Mouse (Mus musculus) limb, embryonic 14.5 days (tissue): ENCODE measurements around the gene Ezh1. TPM values are rescaled to one million over a fixed set of nuclear protein-coding genes. Genes with fewer than 3 reads are reported as not detected.

Experiments used
- ATAC-seq: fragments of 200-750 bp; cut with Nextera tagmentation; 2 replicates; pipeline ENCODE4 v1.8.0; 2017; ENCODE audit warnings: low read depth, moderate number of reproducible peaks, moderate TSS enrichment; ENCODE audit not compliant: low FRiP score
- DNase-seq: peaks from one replicate; pipeline ENCODE4 v3.0.0-alpha.2; 2015; ENCODE audit warnings: low spot score
- H3K27ac ChIP-seq: fragments of 300-500 bp; sonication (generic); replicated peaks from 2 replicates; pipeline ENCODE4 v1.5.1; 2014; ENCODE audit warnings: low read depth, mild to moderate bottlenecking, low read length, moderate library complexity, mixed read lengths
- H3K27me3 ChIP-seq: fragments of 300-500 bp; sonication (generic); 2 replicates; pipeline ENCODE4 v1.6.1; 2014; ENCODE audit warnings: low read length, mixed read lengths; ENCODE audit not compliant: control insufficient read depth, insufficient read depth
- H3K36me3 ChIP-seq: fragments of 300-500 bp; sonication (generic); 2 replicates; pipeline ENCODE4 v1.6.1; 2014; ENCODE audit warnings: mild to moderate bottlenecking, low read length, moderate library complexity, mixed read lengths; ENCODE audit not compliant: control insufficient read depth, insufficient read depth
- H3K4me1 ChIP-seq: fragments of 300-500 bp; sonication (generic); 2 replicates; pipeline ENCODE4 v1.6.1; 2014; ENCODE audit warnings: antibody characterized with exemption, low read length, mixed read lengths; ENCODE audit not compliant: control insufficient read depth, insufficient read depth
- H3K4me2 ChIP-seq: fragments of 300-500 bp; sonication (generic); replicated peaks from 2 replicates; pipeline ENCODE4 v1.6.1; 2014; ENCODE audit warnings: low read depth, mild to moderate bottlenecking, low read length, moderate library complexity; ENCODE audit not compliant: severe bottlenecking
- H3K4me3 ChIP-seq: fragments of 300-500 bp; sonication (generic); replicated peaks from 2 replicates; pipeline ENCODE4 v1.5.1; 2014; ENCODE audit warnings: low read length
- H3K9ac ChIP-seq: fragments of 300-500 bp; sonication (generic); 2 replicates; pipeline ENCODE4 v1.6.1; 2014; ENCODE audit warnings: mild to moderate bottlenecking, low read depth, low read length, moderate library complexity; ENCODE audit not compliant: severe bottlenecking
- H3K9me3 ChIP-seq: fragments of 300-500 bp; sonication (generic); 2 replicates; pipeline ENCODE4 v1.6.1; 2016; ENCODE audit warnings: low read length; ENCODE audit not compliant: control insufficient read depth
- POLR2A ChIP-seq: fragments of 200-500 bp; IDR thresholded peaks from 2 replicates; pipeline ENCODE4 v1.8.0; 2012; ENCODE audit warnings: inconsistent platforms, mild to moderate bottlenecking, moderate library complexity, borderline replicate concordance; ENCODE audit not compliant: insufficient read depth, insufficient read length; ENCODE audit errors: extremely low read depth
- WGBS: fragments of 180-500 bp; shearing (Covaris S2); extraction: QIAGEN DNeasy Blood & Tissue Kit; methylation state at CpG from one replicate; pipeline ENCODE4 v1.1.7; 2014; 5-methylcytosine and 5-hydroxymethylcytosine counted together
- polyA plus RNA-seq, 2 experiments: library from polyadenylated mRNA; depleted of rRNA in 1 of 2; stranded (reverse) in 1 of 2; unstranded in 1 of 2; fragments of >200 nt; fragmentation: Nextera tagmentation in 1 of 2; extraction: Ambion mirVana in 1 of 2; gene quantifications; 2 replicates each; pipeline versions ENCODE4 v1.2.1 to v1.2.3; 2012 to 2014

Ezh1 gene
- polyA plus RNA-seq, 2 experiments: 14.4 to 28.4 TPM

GRCm38 (mm10) chr11:101179306-101179705 lies 47.0 kb downstream of the Ezh1 start:
- Histone ChIP-seq H3K4me1 (peaks cover 7% of the 10 kb centered on the region), H3K4me3 (no peak overlapping the region), H3K4me2 (no peak overlapping the region), H3K9ac (no peak overlapping the region), H3K9me3 (no peaks in the 10 kb centered on the region), H3K27me3 (peaks cover 40% of the 10 kb centered on the region), H3K36me3 (no peaks in the 10 kb centered on the region), H3K27ac (no peak overlapping the region)
- DNase-seq: no peak
- TF ChIP-seq POLR2A: no peak
- ATAC-seq: no peak
- 79% methylated on average over 15 of the region's 15 CpGs for WGBS

GRCm38 (mm10) chr11:101178061-101179058 lies 47.9 kb downstream of the Ezh1 start:
- ATAC-seq (no peak), DNase-seq (no peak)
- Histone ChIP-seq H3K9me3 (no peaks in the 10 kb centered on the region), H3K27ac (no peak overlapping the region), H3K27me3 (peaks cover 44% of the 10 kb centered on the region), H3K9ac (no peak overlapping the region), H3K4me1 (peaks cover 15% of the 10 kb centered on the region), H3K4me2 (no peak overlapping the region), H3K4me3 (no peak overlapping the region), H3K36me3 (no peaks in the 10 kb centered on the region)
- whole genome bisulfite sequencing: 51% methylated on average over 36 of the region's 36 CpGs
- no peak for TF ChIP-seq POLR2A

- H3K4me1 ChIP-seq: peaks cover 25% of the 10 kb centered on the region
- H3K27me3 ChIP-seq: peaks cover 44% of the 10 kb centered on the region
- ATAC-seq (no peak), DNase-seq (peak; percentile 71)
- H3K36me3 ChIP-seq: no peaks in the 10 kb centered on the region
- H3K27ac ChIP-seq: no peak overlapping the region
- TF ChIP-seq POLR2A: no peak
- no peak overlapping the region; the same call in 1 of the 2 replicates for H3K4me3 ChIP-seq
- H3K4me2 ChIP-seq: peak overlapping the region; percentile 45; the same call in 1 of the 2 replicates
- H3K9me3 ChIP-seq: no peaks in the 10 kb centered on the region
- 23% methylated on average over 22 of the region's 22 CpGs for WGBS
- no peak overlapping the region for H3K9ac ChIP-seq
Observed at GRCm38 (mm10) chr11:101176933-101177773, 49.1 kb downstream of the Ezh1 start.

GRCm38 (mm10) chr11:101176117-101176691 lies 50.1 kb downstream of the Ezh1 start:
- no peak overlapping the region for H3K9ac ChIP-seq
- H3K27ac ChIP-seq: no peak overlapping the region
- ATAC-seq (no peak), DNase-seq (no peak)
- H3K27me3 ChIP-seq: peaks cover 44% of the 10 kb centered on the region
- peak overlapping the region; percentile 45 for H3K4me2 ChIP-seq
- H3K4me1 ChIP-seq: peaks cover 25% of the 10 kb centered on the region
- no peaks in the 10 kb centered on the region for H3K9me3 ChIP-seq
- under 1% methylated on average over 25 of the region's 25 CpGs for WGBS
- H3K4me3 ChIP-seq: peak overlapping the region; percentile 24
- no peaks in the 10 kb centered on the region for H3K36me3 ChIP-seq
- TF ChIP-seq POLR2A: no peak
